Mouse (Mus musculus) T-cell, adult 2 months (primary cell): ENCODE data around the gene Rubcnl.

ENCODE experiments used
- DNase-seq: peaks from one replicate; pipeline ENCODE4 v3.0.0; 2022; ENCODE audit warnings: low spot score

Gene Rubcnl

GRCm38 (mm10) chr14:75017877-75018825 lies 2.3 kb downstream of the Rubcnl start:
- DNase-seq = no peak

DNA sequence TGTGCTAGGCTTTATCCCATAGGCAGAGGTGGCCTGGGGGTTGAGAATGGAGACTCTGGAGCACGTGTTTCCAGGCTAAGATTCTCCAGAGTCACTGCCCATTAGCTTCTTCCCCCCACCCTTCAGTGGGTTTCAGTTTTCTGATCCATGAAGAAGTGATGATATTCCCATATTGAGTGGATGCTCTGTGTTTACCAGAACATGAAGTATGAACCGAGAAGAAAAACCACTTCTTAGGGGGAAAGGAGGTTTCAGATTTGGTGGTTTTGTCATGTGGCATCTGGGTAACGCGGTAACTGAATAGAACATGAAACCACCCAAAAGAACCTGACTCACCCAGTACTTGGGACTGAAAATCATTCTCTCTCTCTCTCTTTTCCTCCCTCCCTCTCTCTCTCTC lies 3.0 kb downstream of the Rubcnl start:
- DNase-seq = no peak

- no peak for DNase-seq
These were observed 4.9 kb downstream of the Rubcnl start for GRCm38 (mm10) chr14:75020581-75021253.

DNA sequence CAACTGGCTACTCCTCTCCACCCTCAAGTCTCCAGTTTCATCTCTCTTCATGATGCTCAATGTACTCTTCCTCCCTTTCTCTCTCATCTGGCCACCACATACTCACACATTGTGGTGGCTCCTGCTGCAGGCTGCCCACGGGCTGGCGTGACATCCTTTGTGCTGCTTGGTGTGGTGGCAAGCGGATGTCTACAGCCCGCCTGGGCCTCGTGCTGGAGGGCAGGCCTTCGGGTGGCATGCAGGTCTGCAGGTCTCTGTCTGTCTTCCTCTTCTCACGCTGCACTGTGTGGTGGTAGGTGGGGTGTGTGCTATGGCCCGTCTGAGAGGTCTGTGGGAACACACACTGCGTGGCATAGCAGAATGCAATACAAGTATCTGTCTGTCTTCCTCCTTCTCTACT lies 6.7 kb downstream of the Rubcnl start:
- peak; percentile 16 for DNase-seq

DNA sequence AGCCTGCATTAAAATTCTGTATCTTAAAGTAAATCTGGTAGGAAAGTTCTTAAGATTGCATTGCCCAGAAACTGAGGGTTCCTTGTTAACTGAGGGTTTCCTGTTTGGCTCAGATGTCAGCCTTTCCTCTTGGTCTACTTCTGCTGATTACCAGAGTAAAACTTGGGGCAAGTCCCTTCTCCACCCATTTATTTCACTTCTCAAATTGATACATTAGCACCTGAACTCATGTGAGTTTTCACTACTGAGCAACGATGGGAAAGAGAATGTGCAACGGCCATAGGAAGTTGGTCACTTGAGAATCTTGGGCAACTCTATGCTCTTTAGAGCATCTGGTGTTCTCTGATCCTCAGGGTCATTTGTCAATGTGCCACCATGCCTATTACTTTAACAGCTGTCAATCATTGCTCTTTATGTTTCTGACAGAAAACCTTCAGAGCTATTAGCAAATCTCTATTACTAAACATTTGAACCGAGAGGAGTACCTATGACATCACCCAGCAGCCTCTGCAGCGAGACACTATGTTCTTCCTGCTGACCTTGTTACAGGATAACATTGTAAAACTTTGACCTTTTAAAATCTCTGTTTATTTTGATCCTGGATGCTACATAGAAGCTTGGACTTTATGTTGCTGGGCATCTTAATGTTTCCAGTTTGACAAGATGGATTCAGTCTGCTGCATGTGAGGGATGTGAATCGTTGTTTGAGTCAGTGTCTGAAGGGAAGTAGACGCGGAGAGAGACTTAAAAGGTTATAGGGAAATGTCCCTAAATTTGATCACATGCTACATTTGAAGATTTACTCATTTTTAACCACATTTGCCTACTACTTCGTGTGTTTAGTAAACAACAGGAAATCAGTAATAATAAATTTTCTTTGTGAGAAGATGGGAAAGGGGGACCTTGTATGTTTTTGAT lies 9.2 kb downstream of the Rubcnl start:
- no peak for DNase-seq

GRCm38 (mm10) chr14:75030764-75031163 lies 14.9 kb downstream of the Rubcnl start:
- DNase-seq = no peak

DNA sequence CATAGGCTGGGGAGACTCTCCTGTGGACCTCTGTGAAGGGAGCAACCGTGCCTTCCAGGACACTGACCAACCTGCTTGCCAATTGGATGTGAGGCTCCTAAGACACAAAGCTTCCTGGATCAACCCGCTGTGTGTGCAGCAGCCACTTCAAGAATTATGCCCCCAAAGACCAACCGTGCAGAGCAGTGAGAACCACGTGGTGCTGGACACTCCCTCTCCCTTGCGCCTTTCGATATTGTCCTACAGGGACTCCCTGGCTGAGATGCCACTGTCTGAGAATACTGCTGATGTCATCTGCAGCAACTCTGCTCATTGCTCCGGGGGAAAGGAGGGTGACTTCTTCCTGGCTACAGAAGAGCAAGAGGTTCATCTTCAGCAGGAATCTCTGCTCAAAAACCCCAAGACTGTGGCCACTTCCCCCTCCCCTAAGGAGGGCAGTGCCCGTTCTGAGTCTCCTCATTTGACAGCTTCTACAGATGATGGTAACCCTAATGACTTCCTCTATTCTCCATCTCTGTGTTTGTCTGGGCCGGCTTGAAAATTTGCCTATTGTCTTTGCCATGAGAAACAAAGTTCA lies 16.3 kb downstream of the Rubcnl start:
- DNase-seq = no peak

DNA sequence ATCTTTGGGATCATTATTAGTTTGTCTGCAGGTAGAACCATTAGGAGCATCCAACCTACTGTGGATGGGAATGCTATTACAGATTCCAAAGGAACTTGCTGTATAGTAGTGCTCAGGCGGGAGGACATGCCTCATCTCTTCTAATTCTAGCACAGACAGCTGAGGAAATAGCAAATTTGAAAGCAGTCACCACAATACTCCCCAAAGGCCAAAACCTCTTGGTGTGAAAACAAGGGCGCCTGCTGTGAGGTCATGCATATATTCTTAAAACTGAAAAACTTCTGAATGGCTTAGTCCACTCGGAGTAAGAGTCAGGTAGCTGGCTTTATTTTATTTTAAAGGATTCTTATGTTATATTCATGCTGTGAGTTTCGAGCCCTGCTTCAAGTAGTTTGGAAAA lies 16.9 kb downstream of the Rubcnl start:
- no peak for DNase-seq

- peak; percentile 53 for DNase-seq
These were observed 18.4 kb downstream of the Rubcnl start for GRCm38 (mm10) chr14:75034240-75034639.

- no peak for DNase-seq
These were observed 19.6 kb downstream of the Rubcnl start for GRCm38 (mm10) chr14:75035431-75035830.

GRCm38 (mm10) chr14:75045184-75045583 lies 29.4 kb downstream of the Rubcnl start:
- no peak for DNase-seq

GRCm38 (mm10) chr14:75052451-75052850 lies 36.6 kb downstream of the Rubcnl start:
- no peak for DNase-seq

DNA sequence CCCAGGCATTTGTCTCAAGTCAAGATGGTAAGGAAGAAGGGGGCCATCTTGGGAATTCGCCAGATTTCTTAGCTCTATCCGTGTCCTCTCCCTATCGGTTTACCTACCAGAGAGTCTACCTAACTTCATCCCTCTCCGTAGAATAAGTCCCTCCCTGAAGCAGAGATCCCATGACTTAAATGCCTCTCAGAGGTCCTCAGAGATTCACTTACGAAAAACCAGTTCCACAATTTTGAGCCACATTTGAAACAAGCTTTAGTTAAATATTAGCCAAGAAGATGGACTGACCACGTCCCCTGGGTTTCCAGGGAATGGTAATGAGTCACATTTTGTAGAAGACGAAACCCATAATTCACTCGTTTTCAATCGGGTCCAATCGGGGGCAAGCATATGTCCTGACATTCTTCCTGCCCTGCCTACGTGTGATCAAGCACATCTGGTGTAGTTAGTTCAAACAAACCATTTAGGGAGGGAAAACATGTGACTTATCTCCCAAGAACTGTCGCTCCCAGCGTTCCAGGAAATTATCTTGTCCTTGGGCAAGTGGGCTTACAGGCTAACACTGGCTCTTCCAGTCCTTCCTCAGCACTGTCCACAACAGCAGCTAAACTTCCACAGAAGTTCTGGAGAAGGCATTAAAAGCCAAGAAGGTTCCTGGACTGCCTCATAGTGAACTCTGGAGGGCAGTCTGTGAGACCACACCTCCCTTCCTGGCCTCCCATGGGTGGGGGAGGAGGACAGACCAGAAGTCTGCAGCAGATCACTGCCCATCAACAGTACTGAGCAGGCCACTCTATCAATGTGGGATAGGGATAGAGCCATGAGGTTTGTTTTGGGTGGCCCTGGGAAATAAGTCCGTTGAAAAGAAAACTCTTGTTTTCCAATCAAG lies 38.9 kb downstream of the Rubcnl start:
- DNase-seq = no peak

- DNase-seq = peak; percentile 27
These were observed 41.1 kb downstream of the Rubcnl start for GRCm38 (mm10) chr14:75056861-75057431.

DNA sequence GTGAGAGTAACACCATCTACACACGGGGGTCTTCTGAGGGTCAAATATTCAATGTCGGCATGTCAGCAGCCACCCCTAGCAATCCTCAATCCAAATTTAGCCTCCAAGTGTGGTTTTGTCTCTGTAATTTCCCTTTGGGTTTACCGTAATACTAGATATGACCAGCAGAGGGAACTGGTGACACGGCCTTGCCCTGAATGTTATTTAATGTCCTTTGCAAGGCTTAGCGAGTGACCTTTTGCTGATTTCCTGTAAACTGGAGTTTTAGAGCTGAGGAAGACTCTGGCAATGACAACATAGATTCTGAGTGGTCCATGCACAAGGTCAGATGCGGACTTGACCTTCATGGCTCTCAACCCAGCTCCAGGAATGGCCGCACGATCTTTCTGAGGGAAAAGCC lies 44.7 kb downstream of the Rubcnl start:
- DNase-seq = peak; percentile 38

- DNase-seq = no peak
These were observed 48.1 kb downstream of the Rubcnl start for GRCm38 (mm10) chr14:75063936-75064335.

DNA sequence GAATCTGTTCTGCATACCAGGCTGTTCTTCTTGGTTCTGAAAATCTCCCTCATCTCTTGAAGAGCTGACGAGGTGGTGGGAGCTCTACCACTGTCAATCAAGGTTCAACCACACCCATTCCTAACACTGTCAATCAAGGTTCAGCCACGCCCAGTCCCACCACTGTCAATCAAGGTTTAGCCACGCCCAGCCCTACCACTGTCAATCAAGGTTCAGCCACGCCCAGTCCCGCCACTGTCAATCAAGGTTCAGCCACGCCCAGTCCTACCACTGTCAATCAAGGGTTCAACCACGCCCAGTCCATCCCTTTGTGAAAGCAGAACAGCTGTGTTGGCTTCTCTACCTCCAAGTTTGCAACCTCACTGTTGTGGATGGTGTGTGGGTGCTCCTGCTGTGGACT lies 48.7 kb downstream of the Rubcnl start:
- DNase-seq = peak; percentile 33

DNA sequence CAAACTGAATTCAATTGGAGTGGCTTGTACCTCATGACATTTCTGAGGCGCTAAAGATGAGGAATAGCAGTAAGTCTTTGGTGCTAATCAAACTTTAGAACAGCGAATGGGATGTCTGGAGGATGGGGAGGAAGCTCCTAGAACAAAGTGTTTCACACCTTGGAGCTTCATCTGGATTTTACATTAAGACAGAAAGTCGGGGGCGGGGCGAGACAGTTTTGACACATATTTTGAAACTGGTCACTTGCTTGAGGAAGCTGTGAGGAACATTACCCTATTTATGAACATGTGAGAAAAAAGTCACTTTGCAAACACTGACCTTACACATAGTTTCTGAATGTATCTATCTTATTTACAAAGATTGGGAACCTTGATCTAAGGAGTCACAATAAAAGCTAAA lies 49.4 kb downstream of the Rubcnl start:
- no peak for DNase-seq

- peak; percentile 77 for DNase-seq
These were observed 52.7 kb downstream of the Rubcnl start for GRCm38 (mm10) chr14:75068430-75069112.
